Mouse (Mus musculus) myocyte (in vitro differentiated cells): ENCODE results near the gene Pex13.

Experiments
- CEBPB ChIP-seq: IDR thresholded peaks from 2 replicates; pipeline ENCODE4 v1.6.1; 2011; ENCODE audit warnings: mild to moderate bottlenecking, moderate library complexity; ENCODE audit not compliant: poor library complexity, insufficient read depth, severe bottlenecking
- E2F4 ChIP-seq: IDR thresholded peaks from one replicate; pipeline ENCODE4 v1.6.1; 2011; ENCODE audit warnings: mild to moderate bottlenecking, control low read depth, moderate library complexity; ENCODE audit not compliant: insufficient read depth
- MAX ChIP-seq: IDR thresholded peaks from one replicate; pipeline ENCODE4 v1.6.1; 2011; ENCODE audit warnings: low read depth, mild to moderate bottlenecking, control low read depth
- POLR2A ChIP-seq: IDR thresholded peaks from one replicate; pipeline ENCODE4 v1.6.1; 2011; ENCODE audit warnings: low read depth, mild to moderate bottlenecking, control low read depth, moderate library complexity; ENCODE audit not compliant: insufficient read length
- POLR2AphosphoS2 ChIP-seq: IDR thresholded peaks from one replicate; pipeline ENCODE4 v1.6.1; 2011; ENCODE audit warnings: low read depth, control low read depth; ENCODE audit not compliant: insufficient read length
- SRF ChIP-seq: IDR thresholded peaks from one replicate; pipeline ENCODE4 v1.6.1; 2011; ENCODE audit warnings: low read depth; ENCODE audit not compliant: control insufficient read depth, insufficient read length
- TCF12 ChIP-seq: IDR thresholded peaks from one replicate; pipeline ENCODE4 v1.6.1; 2011; ENCODE audit warnings: mild to moderate bottlenecking, control low read depth; ENCODE audit not compliant: poor library complexity, insufficient read depth, severe bottlenecking
- USF1 ChIP-seq: IDR thresholded peaks from one replicate; pipeline ENCODE4 v1.6.1; 2011; ENCODE audit warnings: low read depth, mild to moderate bottlenecking, control low read depth, moderate library complexity

GRCm38 (mm10) chr11:23695847-23696246, 30.1 kb upstream of the Pex13 start:
- TF ChIP-seq SRF: no peak
- no peak for TF ChIP-seq POLR2A
- TF ChIP-seq CEBPB: no peak
- no peak for TF ChIP-seq POLR2AphosphoS2
- no peak for TF ChIP-seq MAX
- TF ChIP-seq E2F4: no peak
- no peak for TF ChIP-seq USF1
- TF ChIP-seq TCF12: no peak
